8 mouse cellular contexts compared by ENCODE assay signal in the genomic region with DNA sequence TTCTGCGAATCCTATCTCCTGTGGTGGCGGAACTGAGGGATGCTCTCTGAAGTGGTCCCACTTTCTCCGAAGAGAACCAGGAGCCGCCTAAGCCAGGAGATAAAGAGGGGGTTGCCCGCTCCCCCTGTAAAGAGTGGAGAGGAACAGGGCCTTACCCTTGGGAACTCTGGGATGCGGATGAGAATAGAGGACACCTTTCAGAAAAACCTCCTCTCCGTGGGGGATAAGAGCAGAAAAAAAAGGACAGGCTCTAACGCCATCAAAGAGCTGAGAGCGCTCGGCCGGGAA. TPM values are rescaled to one million over a fixed set of nuclear protein-coding genes. Genes with fewer than 3 reads are reported as not detected.
DNase-seq lines count a peak whose midpoint lies in the region; ATAC-seq and TF ChIP-seq lines count a peak whose summit lies in the region.

No protein-coding gene starts in this region.

- H3K27me3 ChIP-seq in heart, embryonic 12.5 days (replicated peaks), result peaks cover 79% of the 10 kb centered on the region
- peaks cover 20% of the 10 kb centered on the region for H3K27me3 ChIP-seq in heart, adult 2 months (ENCODE audit: control insufficient read depth, insufficient read depth, low read length)
- peaks cover 10% of the 10 kb centered on the region for H3K27me3 ChIP-seq in hindbrain, embryonic 14.5 days (ENCODE audit: control insufficient read depth, insufficient read depth, low read length)
- peaks cover 38% of the 10 kb centered on the region for H3K27me3 ChIP-seq in midbrain, embryonic 13.5 days
- peaks cover 4% of the 10 kb centered on the region; the same call in 1 of the 2 replicates for H3K27me3 ChIP-seq in thymus, adult 2 months (ENCODE audit: control insufficient read depth, insufficient read depth, low read length)

- H3K4me2 ChIP-seq in heart, embryonic 12.5 days, result peak overlapping the region; percentile 82
- H3K4me2 ChIP-seq in hindbrain, embryonic 14.5 days (replicated peaks), result peak overlapping the region; percentile 83
- peak overlapping the region; percentile 62 for H3K4me2 ChIP-seq in midbrain, embryonic 13.5 days (replicated peaks)

- H3K27ac ChIP-seq in heart, embryonic 12.5 days (ENCODE audit: poor library complexity, severe bottlenecking), result no peak overlapping the region
- no peak overlapping the region for H3K27ac ChIP-seq in heart, adult 2 months
- H3K27ac ChIP-seq in bone marrow macrophage, adult 2 months (ENCODE audit: insufficient read depth, low read depth, low read length), result no peak overlapping the region
- H3K27ac ChIP-seq in hindbrain, embryonic 14.5 days, result peak overlapping the region; percentile 97
- H3K27ac ChIP-seq in midbrain, embryonic 13.5 days, result peak overlapping the region; percentile 97
- H3K27ac ChIP-seq in thymus, adult 2 months (ENCODE audit: control insufficient read depth, insufficient read depth, low read length), result no peak overlapping the region

- H3K4me1 ChIP-seq in heart, embryonic 12.5 days (replicated peaks), result peaks cover 19% of the 10 kb centered on the region
- no peaks in the 10 kb centered on the region; the same call in 1 of the 2 replicates for H3K4me1 ChIP-seq in heart, adult 2 months (ENCODE audit: control insufficient read depth, insufficient read depth, low read length)
- peaks cover 5% of the 10 kb centered on the region; the same call in 1 of the 2 replicates for H3K4me1 ChIP-seq in bone marrow macrophage, adult 2 months (ENCODE audit: control insufficient read depth, insufficient read depth, low read length)
- no peaks in the 10 kb centered on the region for H3K4me1 ChIP-seq in hindbrain, embryonic 14.5 days (replicated peaks; ENCODE audit: control insufficient read depth, insufficient read depth, low read length)
- peaks cover 7% of the 10 kb centered on the region for H3K4me1 ChIP-seq in midbrain, embryonic 13.5 days (replicated peaks)
- peaks cover 19% of the 10 kb centered on the region for H3K4me1 ChIP-seq in thymus, adult 2 months (replicated peaks; ENCODE audit: control insufficient read depth, insufficient read depth, low read length)

- DNase-seq in heart, adult 2 months, result no peak
- no peak for DNase-seq in hindbrain, embryonic 14.5 days (ENCODE audit: low spot score)
- no peak for DNase-seq in spleen, adult 18-20 months
- no peak for DNase-seq in thymus, adult 2 months
- no peak for DNase-seq in left cerebral cortex, adult 8-10 months (ENCODE audit: low spot score in 2 of 2)

- H3K9ac ChIP-seq in heart, embryonic 12.5 days, result no peak overlapping the region
- no peak overlapping the region for H3K9ac ChIP-seq in heart, adult 2 months (ENCODE audit: low read depth, low read length)
- peak overlapping the region; percentile 92 for H3K9ac ChIP-seq in hindbrain, embryonic 14.5 days
- H3K9ac ChIP-seq in midbrain, embryonic 13.5 days (replicated peaks), result peak overlapping the region; percentile 94

- TF ChIP-seq EP300 in heart, adult 2 months (IDR thresholded peaks at IDR 0.05; ENCODE audit: insufficient read depth, low read depth, low read length), result no peak

- no peaks in the 10 kb centered on the region for H3K36me3 ChIP-seq in heart, embryonic 12.5 days
- no peaks in the 10 kb centered on the region for H3K36me3 ChIP-seq in heart, adult 2 months (ENCODE audit: control insufficient read depth, insufficient read depth, low read length)
- no peaks in the 10 kb centered on the region; the same call in 1 of the 2 replicates for H3K36me3 ChIP-seq in hindbrain, embryonic 14.5 days (replicated peaks; ENCODE audit: control insufficient read depth, insufficient read depth)
- no peaks in the 10 kb centered on the region for H3K36me3 ChIP-seq in midbrain, embryonic 13.5 days
- no peaks in the 10 kb centered on the region for H3K36me3 ChIP-seq in thymus, adult 2 months (ENCODE audit: control insufficient read depth, insufficient read depth, low read length)

- H3K4me3 ChIP-seq in heart, embryonic 12.5 days, result peak overlapping the region; percentile 39
- no peak overlapping the region for H3K4me3 ChIP-seq in heart, adult 2 months
- peak overlapping the region; percentile 66 for H3K4me3 ChIP-seq in bone marrow macrophage, adult 2 months (ENCODE audit: insufficient read depth, low read length)
- peak overlapping the region; percentile 89 for H3K4me3 ChIP-seq in hindbrain, embryonic 14.5 days (replicated peaks; ENCODE audit: low read length)
- H3K4me3 ChIP-seq in midbrain, embryonic 13.5 days (replicated peaks), result peak overlapping the region; percentile 86
- no peak overlapping the region for H3K4me3 ChIP-seq in thymus, adult 2 months (ENCODE audit: control insufficient read depth, insufficient read depth, low read length)

- TF ChIP-seq POLR2A in heart, adult 2 months (IDR thresholded peaks at IDR 0.05; ENCODE audit: insufficient read depth, low read depth, low read length), result no peak
- no peak for TF ChIP-seq POLR2A in bone marrow macrophage, adult 2 months (IDR thresholded peaks at IDR 0.05; ENCODE audit: borderline replicate concordance, low read depth, low read length)
- no peak for TF ChIP-seq POLR2A in thymus, adult 2 months (IDR thresholded peaks at IDR 0.05; ENCODE audit: control insufficient read depth, extremely low read depth, insufficient read depth, low read length, poor library complexity)

- H3K79me2 ChIP-seq in heart, adult 2 months (replicated peaks; ENCODE audit: control insufficient read depth, insufficient read depth, low read length), result no peaks in the 10 kb centered on the region

- no peak for TF ChIP-seq CTCF in heart, adult 2 months (IDR thresholded peaks at IDR 0.05)
- TF ChIP-seq CTCF in bone marrow macrophage, adult 2 months (IDR thresholded peaks at IDR 0.05; ENCODE audit: low read depth, low read length), result no peak
- no peak for TF ChIP-seq CTCF in thymus, adult 2 months (IDR thresholded peaks at IDR 0.05; ENCODE audit: borderline replicate concordance, control insufficient read depth, extremely low read depth, insufficient read depth, low read length, poor library complexity)

- H3K9me3 ChIP-seq in heart, embryonic 12.5 days (replicated peaks), result no peaks in the 10 kb centered on the region
- no peaks in the 10 kb centered on the region for H3K9me3 ChIP-seq in hindbrain, embryonic 14.5 days (ENCODE audit: control insufficient read depth, low read length)
- H3K9me3 ChIP-seq in midbrain, embryonic 13.5 days, result no peaks in the 10 kb centered on the region

- WGBS in heart, embryonic 12.5 days, result under 1% methylated on average over 11 of the region's 11 CpGs
- 3% methylated on average over 11 of the region's 11 CpGs for WGBS in heart, adult 2 months
- 1% methylated on average over 11 of the region's 11 CpGs for WGBS in hindbrain, embryonic 14.5 days
- under 1% methylated on average over 11 of the region's 11 CpGs for WGBS in midbrain, embryonic 13.5 days
- 11% methylated on average over 11 of the region's 11 CpGs for WGBS in thymus, adult 2 months

- intact Hi-C loops in heart, adult 2 months (cut with DNase I), result no loop called here

- no peak for ATAC-seq in heart, embryonic 12.5 days (ENCODE audit: insufficient number of reproducible peaks, low FRiP score)
- ATAC-seq in hindbrain, embryonic 14.5 days (ENCODE audit: low FRiP score), result peak; percentile 41
- ATAC-seq in midbrain, embryonic 13.5 days, result peak; percentile 48

RNA-seq across cellular contexts. Expression of gene Ina, which starts 0.4 kb away (rescaled TPM):
- 0.24 and 0.86 TPM in 2 replicates for polyA plus RNA-seq in heart, embryonic 12.5 days (2016; fragmentation: Nextera tagmentation; extraction: Ambion mirVana)
- total RNA-seq in heart, adult 2 months (2021), result under 1 TPM in 1 of 2 experiments, not detected in 1; 0.11 TPM
- polyA plus RNA-seq in heart, adult 2 months (2012; rRNA removed), result 0.04 and 0.09 TPM in 2 replicates
- polyA plus RNA-seq in bone marrow macrophage, adult 2 months (2012; ENCODE audit: insufficient read depth, insufficient read length, missing spikeins), result not detected in 2 replicates
- polyA plus RNA-seq in hindbrain, embryonic 14.5 days (2014; fragmentation: Nextera tagmentation; extraction: Ambion mirVana), result 608 and 616 TPM in 2 replicates
- polyA plus RNA-seq in midbrain, embryonic 13.5 days (2015; fragmentation: Nextera tagmentation; extraction: Ambion mirVana), result 481 and 511 TPM in 2 replicates
- polyA plus RNA-seq in thymus, adult 2 months (2012; rRNA removed), result 0.24 and 0.30 TPM in 2 replicates
- 100 to 1,000 TPM; 175 to 187 (median 178) TPM for total RNA-seq in left cerebral cortex, adult 8-10 months (2022)

RNA-seq across cellular contexts. Expression of gene Nt5c2, which starts 0.8 kb away (rescaled TPM):
- 108 and 111 TPM in 2 replicates for polyA plus RNA-seq in heart, embryonic 12.5 days (2016; fragmentation: Nextera tagmentation; extraction: Ambion mirVana)
- total RNA-seq in heart, adult 2 months (2021), result 10 to 100 TPM; 58.2 to 63.9 TPM
- polyA plus RNA-seq in heart, adult 2 months (2012; rRNA removed), result 16.7 and 24.5 TPM in 2 replicates
- 56.5 and 61.9 TPM in 2 replicates for polyA plus RNA-seq in bone marrow macrophage, adult 2 months (2012; ENCODE audit: insufficient read depth, insufficient read length, missing spikeins)
- polyA plus RNA-seq in hindbrain, embryonic 14.5 days (2014; fragmentation: Nextera tagmentation; extraction: Ambion mirVana), result 84.9 and 93.8 TPM in 2 replicates
- polyA plus RNA-seq in midbrain, embryonic 13.5 days (2015; fragmentation: Nextera tagmentation; extraction: Ambion mirVana), result 96.0 and 97.2 TPM in 2 replicates
- 32.8 and 32.9 TPM in 2 replicates for polyA plus RNA-seq in thymus, adult 2 months (2012; rRNA removed)
- total RNA-seq in left cerebral cortex, adult 8-10 months (2022), result 10 to 100 TPM; 70.8 to 83.9 (median 82.1) TPM

RNA-seq across cellular contexts. Expression of gene Pcgf6, which starts 36.6 kb away (rescaled TPM):
- 12.9 and 14.5 TPM in 2 replicates for polyA plus RNA-seq in heart, embryonic 12.5 days (2016; fragmentation: Nextera tagmentation; extraction: Ambion mirVana)
- 1 to 10 TPM; 2.7 to 3.2 TPM for total RNA-seq in heart, adult 2 months (2021)
- 2.5 and 3.5 TPM in 2 replicates for polyA plus RNA-seq in heart, adult 2 months (2012; rRNA removed)
- 4.9 and 5.1 TPM in 2 replicates for polyA plus RNA-seq in bone marrow macrophage, adult 2 months (2012; ENCODE audit: insufficient read depth, insufficient read length, missing spikeins)
- 34.3 and 36.7 TPM in 2 replicates for polyA plus RNA-seq in hindbrain, embryonic 14.5 days (2014; fragmentation: Nextera tagmentation; extraction: Ambion mirVana)
- polyA plus RNA-seq in midbrain, embryonic 13.5 days (2015; fragmentation: Nextera tagmentation; extraction: Ambion mirVana), result 28.9 and 31.2 TPM in 2 replicates
- 13.9 and 19.2 TPM in 2 replicates for polyA plus RNA-seq in thymus, adult 2 months (2012; rRNA removed)
- 10 to 100 TPM; 14.4 to 15.8 (median 15.1) TPM for total RNA-seq in left cerebral cortex, adult 8-10 months (2022)

RNA-seq across cellular contexts. Expression of gene Taf5, which starts 53.4 kb away (rescaled TPM):
- 7.1 and 7.5 TPM in 2 replicates for polyA plus RNA-seq in heart, embryonic 12.5 days (2016; fragmentation: Nextera tagmentation; extraction: Ambion mirVana)
- 1 to 10 TPM; 2.7 to 2.9 TPM for total RNA-seq in heart, adult 2 months (2021)
- polyA plus RNA-seq in heart, adult 2 months (2012; rRNA removed), result 1.5 and 2.2 TPM in 2 replicates
- polyA plus RNA-seq in bone marrow macrophage, adult 2 months (2012; ENCODE audit: insufficient read depth, insufficient read length, missing spikeins), result 4.5 and 4.9 TPM in 2 replicates
- polyA plus RNA-seq in hindbrain, embryonic 14.5 days (2014; fragmentation: Nextera tagmentation; extraction: Ambion mirVana), result 8.2 and 9.5 TPM in 2 replicates
- 6.9 and 8.0 TPM in 2 replicates for polyA plus RNA-seq in midbrain, embryonic 13.5 days (2015; fragmentation: Nextera tagmentation; extraction: Ambion mirVana)
- 6.7 and 8.4 TPM in 2 replicates for polyA plus RNA-seq in thymus, adult 2 months (2012; rRNA removed)
- 1 to 10 TPM; 4.8 to 6.0 (median 5.3) TPM for total RNA-seq in left cerebral cortex, adult 8-10 months (2022)

Comparison
In these comparisons a context has a peak if more than half of its experiments do, and no peak if none do; other contexts are left out.
1. H3K4me3 ChIP-seq: peak in heart, embryonic 12.5 days (single experiment), bone marrow macrophage, adult 2 months (single experiment), hindbrain, embryonic 14.5 days (single experiment) and midbrain, embryonic 13.5 days (single experiment); none in heart, adult 2 months (single experiment) and thymus, adult 2 months (single experiment).
2. H3K27ac ChIP-seq: peak in hindbrain, embryonic 14.5 days (single experiment) and midbrain, embryonic 13.5 days (single experiment); none in heart, embryonic 12.5 days (single experiment), heart, adult 2 months (single experiment), bone marrow macrophage, adult 2 months (single experiment) and thymus, adult 2 months (single experiment).
3. H3K9ac ChIP-seq: peak in hindbrain, embryonic 14.5 days (single experiment) and midbrain, embryonic 13.5 days (single experiment); none in heart, embryonic 12.5 days (single experiment) and heart, adult 2 months (single experiment).
4. RNA of gene Ina, which starts 0.4 kb away (polyA plus RNA-seq): 608 to 616 TPM in hindbrain, embryonic 14.5 days and 481 to 511 TPM in midbrain, embryonic 13.5 days; 0.24 to 0.86 TPM in heart, embryonic 12.5 days, 0.24 to 0.30 TPM in thymus, adult 2 months, 0.04 to 0.09 TPM in heart, adult 2 months and not detected in bone marrow macrophage, adult 2 months; every median in the first group is over 100 times any median in the second.
5. Peak in every context shown above with its lines, with median percentiles within 50 percentile points of each other: H3K4me2 ChIP-seq.